Mouse (Mus musculus) lung, adult 10 weeks (tissue): ENCODE results near the gene AI854703. TPM values are rescaled to one million over a fixed set of nuclear protein-coding genes. Genes with fewer than 3 reads are reported as not detected.

Source experiments
- polyA plus RNA-seq: library from polyadenylated mRNA; stranded (reverse); fragments of 350-450 nt; fragmentation: Illumina TruSeq; extraction: RNeasy Lipid Tissue Mini Kit (QIAGEN cat#74804); gene quantifications from one replicate; pipeline ENCODE4 v1.2.3, GENCODE M21; 2014; ENCODE audit warnings: low read depth, low replicate concordance; ENCODE audit not compliant: insufficient read depth

AI854703 gene
- 0.24 TPM for polyA plus RNA-seq

DNA sequence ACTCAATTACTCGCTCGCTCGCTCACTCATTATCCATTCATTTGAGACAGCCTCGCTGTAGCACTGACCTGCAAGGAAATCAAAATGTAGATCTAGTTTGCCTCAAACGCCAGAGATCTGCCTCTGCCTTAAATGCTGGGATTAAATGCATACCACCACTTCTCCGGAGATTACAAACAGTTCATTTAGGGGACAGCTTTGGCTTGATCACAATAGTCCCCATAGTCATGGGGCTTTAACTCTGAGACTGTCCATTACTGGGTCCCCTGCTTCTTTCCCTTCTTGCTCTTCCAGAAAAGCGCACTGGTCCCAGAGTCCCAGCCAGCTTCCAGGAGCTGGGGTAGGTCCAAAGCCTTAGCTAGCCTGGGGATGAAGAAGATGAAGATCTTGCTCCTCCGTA lies at the start of gene AI854703:
TSS of gene AI854703 (plus strand) at position 301 of the 400 bp plus-strand sequence.

DNA sequence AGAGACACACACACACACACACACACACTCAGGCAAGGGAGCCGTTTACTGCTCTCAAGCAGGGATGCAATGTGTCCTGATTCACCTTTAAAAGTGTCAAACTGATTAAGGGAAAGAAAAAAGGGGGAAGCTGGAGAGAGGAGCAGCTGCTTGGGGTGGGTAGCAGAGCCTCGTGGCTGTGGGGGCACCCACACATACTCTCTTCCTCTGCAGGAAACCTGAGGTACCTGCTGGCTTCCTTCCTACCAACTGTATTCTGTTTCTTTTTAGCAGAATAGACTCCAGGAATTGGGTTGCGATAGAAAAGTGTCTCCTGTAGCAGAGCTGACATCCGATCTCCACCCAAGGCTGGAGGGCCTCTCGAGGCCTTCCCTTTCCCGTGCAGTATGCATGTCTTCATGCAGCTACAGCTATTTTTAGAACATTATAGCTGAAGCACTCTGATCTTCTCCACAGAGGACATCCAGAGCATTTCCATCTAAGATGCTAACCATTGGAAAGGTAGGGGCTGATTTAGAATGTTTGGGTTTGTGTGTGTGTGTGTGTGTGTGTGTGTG lies 37.3 kb upstream of the AI854703 start, which contains the start of gene Gm45021:
TSS of gene Gm45021 (plus strand) at position 417 of the 557 bp plus-strand sequence.

GRCm38 (mm10) chr6:48593158-48594042 lies 33.2 kb upstream of the AI854703 start, which contains the start of the genes Repin1 and Gm44965:
TSS of gene Repin1 (plus strand) at chr6:48593883.
TSS of gene Gm44965 (plus strand) at chr6:48593941.

GRCm38 (mm10) chr6:48601271-48602079 lies 25.1 kb upstream of the AI854703 start, which contains the start of gene Zfp775:
TSS of gene Zfp775 (plus strand) at chr6:48602063.

GRCm38 (mm10) chr6:48646995-48647394 lies 20.4 kb downstream of the AI854703 start, which contains the start of gene Gimap8:
TSS of gene Gimap8 (plus strand) at chr6:48647234.

GRCm38 (mm10) chr6:48675931-48676859 lies 49.6 kb downstream of the AI854703 start, which contains the start of gene Gimap9:
TSS of gene Gimap9 (plus strand) at chr6:48676129.

Other genes with a start within 250 kb of the AI854703 start
- 4.2 TPM for gene Krba1, start 231.2 kb upstream of the AI854703 start, polyA plus RNA-seq
- 27.2 TPM for gene Zfp467, start 180.9 kb upstream of the AI854703 start, polyA plus RNA-seq
- 0.30 TPM for gene Sspo, start 178.5 kb upstream of the AI854703 start, polyA plus RNA-seq
- 22.7 TPM for gene Atp6v0e2, start 89.1 kb upstream of the AI854703 start, polyA plus RNA-seq
- gene Lrrc61, start 72.0 kb upstream of the AI854703 start, polyA plus RNA-seq = 7.5 TPM
- gene Rarres2, start 54.0 kb upstream of the AI854703 start, polyA plus RNA-seq = 414 TPM
- not detected for gene Gm45021, start 37.2 kb upstream of the AI854703 start, polyA plus RNA-seq
- gene Repin1, start 32.9 kb upstream of the AI854703 start, polyA plus RNA-seq = 8.2 TPM
- gene Gm44965, start 32.8 kb upstream of the AI854703 start, polyA plus RNA-seq = not detected
- 2.7 TPM for gene Zfp775, start 24.7 kb upstream of the AI854703 start, polyA plus RNA-seq
- gene Gimap8, start 20.5 kb downstream of the AI854703 start, polyA plus RNA-seq = 21.8 TPM
- gene Gimap9, start 49.4 kb downstream of the AI854703 start, polyA plus RNA-seq = 20.0 TPM
- gene Gimap4, start 57.8 kb downstream of the AI854703 start, polyA plus RNA-seq = 97.8 TPM
- gene Gimap6, start 81.5 kb downstream of the AI854703 start, polyA plus RNA-seq = 99.5 TPM
- gene Gm28053, start 91.8 kb downstream of the AI854703 start, polyA plus RNA-seq = 9.6 TPM
- gene Gimap7, start 91.9 kb downstream of the AI854703 start, polyA plus RNA-seq = 7.2 TPM
- 43.6 TPM for gene Gimap1, start 112.3 kb downstream of the AI854703 start, polyA plus RNA-seq
- 24.5 TPM for gene Gimap5, start 119.4 kb downstream of the AI854703 start, polyA plus RNA-seq
- 25.1 TPM for gene Gimap3, start 144.1 kb downstream of the AI854703 start, polyA plus RNA-seq
- 432 TPM for gene Tmem176a, start 214.2 kb downstream of the AI854703 start, polyA plus RNA-seq
- 523 TPM for gene Tmem176b, start 214.7 kb downstream of the AI854703 start, polyA plus RNA-seq
- gene Aoc1, start 246.1 kb downstream of the AI854703 start, polyA plus RNA-seq = 3.4 TPM